Mouse (Mus musculus): ENCODE results near the gene Stk19. TPM values are rescaled to one million over a fixed set of nuclear protein-coding genes. Genes with fewer than 3 reads are reported as not detected.
A peak's percentile ranks its signal among the peaks of the same experiment; 100 is the strongest.

Stk19 gene
- polyA plus RNA-seq, 1 experiment from 2014 or later, result 21.5 TPM

GRCm38 (mm10) chr17:34795016-34795415, 41.7 kb downstream of the Stk19 start:
- H3K4me3 ChIP-seq, result no peak overlapping the region
- no peak for ATAC-seq (ENCODE audit: insufficient number of reproducible peaks, insufficient read depth, low FRiP score, low TSS enrichment)
- no peaks in the 10 kb centered on the region for H3K36me3 ChIP-seq
- H3K27me3 ChIP-seq, result no peaks in the 10 kb centered on the region
- H3K9me3 ChIP-seq, result no peaks in the 10 kb centered on the region
- H3K4me1 ChIP-seq, result no peaks in the 10 kb centered on the region
- H3K4me2 ChIP-seq (replicated peaks), result no peak overlapping the region
- WGBS, result 86% methylated on average over 10 of the region's 10 CpGs
- no peak overlapping the region for H3K27ac ChIP-seq
- no peak overlapping the region for H3K9ac ChIP-seq

GRCm38 (mm10) chr17:34777680-34778325, 58.9 kb downstream of the Stk19 start:
- Histone ChIP-seq H3K36me3 (no peaks in the 10 kb centered on the region), H3K4me3 (no peak overlapping the region), H3K27ac (0 out of 2 replicates have a peak overlapping the region, but pooled peaks have one; percentile 41), H3K4me1 (no peaks in the 10 kb centered on the region), H3K9ac (no peak overlapping the region), H3K27me3 (no peaks in the 10 kb centered on the region), H3K9me3 (0 out of 2 replicates have a peak, but pooled peaks cover 5% of the 10 kb centered on the region), H3K4me2 (replicated peaks) (no peak overlapping the region)
- ATAC-seq (ENCODE audit: insufficient number of reproducible peaks, insufficient read depth, low FRiP score, low TSS enrichment), result no peak
- 70% methylated on average over 9 of the region's 9 CpGs for WGBS

Small RNAs within 50 kb of the gene (microRNA-seq; reads per million reads assigned to microRNA genes)
- not detected for gene Mir6970
- gene Mir6971, result 1.3 reads per million
- not detected for gene Mir6972

Other genes with a start within 250 kb of the Stk19 start
- 3.5 and 6.3 TPM in 2 replicates for gene Gpsm3, start 247.1 kb downstream of the Stk19 start, polyA plus RNA-seq (2016; fragmentation: Nextera tagmentation; extraction: Ambion mirVana)
- 25.1 and 28.0 TPM in 2 replicates for gene Pbx2, start 245.7 kb downstream of the Stk19 start, polyA plus RNA-seq (2016; fragmentation: Nextera tagmentation; extraction: Ambion mirVana)
- 3.1 and 3.5 TPM in 2 replicates for gene Ager, start 239.1 kb downstream of the Stk19 start, polyA plus RNA-seq (2016; fragmentation: Nextera tagmentation; extraction: Ambion mirVana)
- gene Rnf5, start 233.3 kb downstream of the Stk19 start, polyA plus RNA-seq (2016; fragmentation: Nextera tagmentation; extraction: Ambion mirVana), result 139 TPM in 2 replicates
- gene Agpat1, start 232.7 kb downstream of the Stk19 start, polyA plus RNA-seq (2016; fragmentation: Nextera tagmentation; extraction: Ambion mirVana), result 54.8 and 62.8 TPM in 2 replicates
- gene Egfl8, start 221.0 kb downstream of the Stk19 start, polyA plus RNA-seq (2016; fragmentation: Nextera tagmentation; extraction: Ambion mirVana), result 7.0 and 10.1 TPM in 2 replicates
- 18.0 and 18.8 TPM in 2 replicates for gene Ppt2, start 208.4 kb downstream of the Stk19 start, polyA plus RNA-seq (2016; fragmentation: Nextera tagmentation; extraction: Ambion mirVana)
- 0.52 and 0.56 TPM in 2 replicates for gene Prrt1, start 207.4 kb downstream of the Stk19 start, polyA plus RNA-seq (2016; fragmentation: Nextera tagmentation; extraction: Ambion mirVana)
- 16.6 and 16.8 TPM in 2 replicates for gene Fkbpl, start 192.2 kb downstream of the Stk19 start, polyA plus RNA-seq (2016; fragmentation: Nextera tagmentation; extraction: Ambion mirVana)
- gene Atf6b, start 189.8 kb downstream of the Stk19 start, polyA plus RNA-seq (2016; fragmentation: Nextera tagmentation; extraction: Ambion mirVana), result 110 TPM in 2 replicates
- 0.01 and 0.05 TPM in 2 replicates for gene Tnxb, start 166.4 kb downstream of the Stk19 start, polyA plus RNA-seq (2016; fragmentation: Nextera tagmentation; extraction: Ambion mirVana)
- gene C4b, start 93.1 kb downstream of the Stk19 start, polyA plus RNA-seq (2016; fragmentation: Nextera tagmentation; extraction: Ambion mirVana), result 0.05 TPM in 1 of 2 replicates, not detected in the other
- not detected in 2 replicates for gene Cyp21a1, start 32.4 kb downstream of the Stk19 start, polyA plus RNA-seq (2016; fragmentation: Nextera tagmentation; extraction: Ambion mirVana)
- 65.5 and 77.7 TPM in 2 replicates for gene Dxo, start 74 bp upstream of the Stk19 start, polyA plus RNA-seq (2016; fragmentation: Nextera tagmentation; extraction: Ambion mirVana)
- 61.6 and 64.3 TPM in 2 replicates for gene Skiv2l, start 13.3 kb upstream of the Stk19 start, polyA plus RNA-seq (2016; fragmentation: Nextera tagmentation; extraction: Ambion mirVana)
- 127 and 134 TPM in 2 replicates for gene Nelfe, start 13.4 kb upstream of the Stk19 start, polyA plus RNA-seq (2016; fragmentation: Nextera tagmentation; extraction: Ambion mirVana)
- 1.1 and 1.7 TPM in 2 replicates for gene Cfb, start 25.6 kb upstream of the Stk19 start, polyA plus RNA-seq (2016; fragmentation: Nextera tagmentation; extraction: Ambion mirVana)
- 8.6 and 8.9 TPM in 2 replicates for gene Zbtb12, start 42.5 kb upstream of the Stk19 start, polyA plus RNA-seq (2016; fragmentation: Nextera tagmentation; extraction: Ambion mirVana)
- gene Gm20547, start 45.1 kb upstream of the Stk19 start, polyA plus RNA-seq (2016; fragmentation: Nextera tagmentation; extraction: Ambion mirVana), result 0.31 TPM in 1 of 2 replicates, not detected in the other
- 1.2 and 2.5 TPM in 2 replicates for gene C2, start 61.3 kb upstream of the Stk19 start, polyA plus RNA-seq (2016; fragmentation: Nextera tagmentation; extraction: Ambion mirVana)
- 111 and 121 TPM in 2 replicates for gene Ehmt2, start 61.5 kb upstream of the Stk19 start, polyA plus RNA-seq (2016; fragmentation: Nextera tagmentation; extraction: Ambion mirVana)
- 0.29 TPM in 1 of 2 replicates, not detected in the other for gene Slc44a4, start 77.5 kb upstream of the Stk19 start, polyA plus RNA-seq (2016; fragmentation: Nextera tagmentation; extraction: Ambion mirVana)
- gene Neu1, start 94.3 kb upstream of the Stk19 start, polyA plus RNA-seq (2016; fragmentation: Nextera tagmentation; extraction: Ambion mirVana), result 19.2 and 20.8 TPM in 2 replicates
- gene Hspa1b, start 122.3 kb upstream of the Stk19 start, polyA plus RNA-seq (2016; fragmentation: Nextera tagmentation; extraction: Ambion mirVana), result 0.33 and 0.36 TPM in 2 replicates
- gene Gm20481, start 133.0 kb upstream of the Stk19 start, polyA plus RNA-seq (2016; fragmentation: Nextera tagmentation; extraction: Ambion mirVana), result not detected in 2 replicates
- gene Hspa1a, start 135.2 kb upstream of the Stk19 start, polyA plus RNA-seq (2016; fragmentation: Nextera tagmentation; extraction: Ambion mirVana), result 4.2 and 4.9 TPM in 2 replicates
- 0.84 and 0.99 TPM in 2 replicates for gene Hspa1l, start 135.8 kb upstream of the Stk19 start, polyA plus RNA-seq (2016; fragmentation: Nextera tagmentation; extraction: Ambion mirVana)
- 212 and 230 TPM in 2 replicates for gene Lsm2, start 144.9 kb upstream of the Stk19 start, polyA plus RNA-seq (2016; fragmentation: Nextera tagmentation; extraction: Ambion mirVana)
- 150 and 160 TPM in 2 replicates for gene Vars, start 164.0 kb upstream of the Stk19 start, polyA plus RNA-seq (2016; fragmentation: Nextera tagmentation; extraction: Ambion mirVana)
- 0.20 and 0.25 TPM in 2 replicates for gene Vwa7, start 179.6 kb upstream of the Stk19 start, polyA plus RNA-seq (2016; fragmentation: Nextera tagmentation; extraction: Ambion mirVana)
- 8.7 and 9.5 TPM in 2 replicates for gene Sapcd1, start 191.1 kb upstream of the Stk19 start, polyA plus RNA-seq (2016; fragmentation: Nextera tagmentation; extraction: Ambion mirVana)
- 3.7 and 4.2 TPM in 2 replicates for gene Msh5, start 209.8 kb upstream of the Stk19 start, polyA plus RNA-seq (2016; fragmentation: Nextera tagmentation; extraction: Ambion mirVana)
- 205 and 211 TPM in 2 replicates for gene Clic1, start 213.0 kb upstream of the Stk19 start, polyA plus RNA-seq (2016; fragmentation: Nextera tagmentation; extraction: Ambion mirVana)
- 471 and 492 TPM in 2 replicates for gene Ddah2, start 222.1 kb upstream of the Stk19 start, polyA plus RNA-seq (2016; fragmentation: Nextera tagmentation; extraction: Ambion mirVana)
- not detected in 2 replicates for gene Ly6g6c, start 228.4 kb upstream of the Stk19 start, polyA plus RNA-seq (2016; fragmentation: Nextera tagmentation; extraction: Ambion mirVana)
- gene Mpig6b, start 229.2 kb upstream of the Stk19 start, polyA plus RNA-seq (2016; fragmentation: Nextera tagmentation; extraction: Ambion mirVana), result 0.61 and 0.99 TPM in 2 replicates
- gene Ly6g6e, start 240.0 kb upstream of the Stk19 start, polyA plus RNA-seq (2016; fragmentation: Nextera tagmentation; extraction: Ambion mirVana), result 1.1 and 1.3 TPM in 2 replicates
- gene Ly6g6d, start 241.1 kb upstream of the Stk19 start, polyA plus RNA-seq (2016; fragmentation: Nextera tagmentation; extraction: Ambion mirVana), result 0.68 TPM in 1 of 2 replicates, not detected in the other
- gene Ly6g6f, start 248.7 kb upstream of the Stk19 start, polyA plus RNA-seq (2016; fragmentation: Nextera tagmentation; extraction: Ambion mirVana), result 0.27 and 0.65 TPM in 2 replicates